Mouse (Mus musculus): ENCODE data around the gene Olfr702. TPM values are rescaled to one million over a fixed set of nuclear protein-coding genes. Genes with fewer than 3 reads are reported as not detected.

Gene Olfr702
- polyA plus RNA-seq (2012; rRNA removed) = not detected in 2 replicates

GRCm38 (mm10) chr7:106833793-106834192 is at the start of gene Olfr702:
TSS of gene Olfr702 (minus strand) at chr7:106833893.
- TF ChIP-seq CTCF (IDR thresholded peaks at IDR 0.05; ENCODE audit: borderline replicate concordance, control insufficient read depth, extremely low read depth, insufficient read depth, low read length, poor library complexity) = no peak
- no peak for TF ChIP-seq POLR2A (IDR thresholded peaks at IDR 0.05; ENCODE audit: control insufficient read depth, extremely low read depth, insufficient read depth, low read length, poor library complexity)
- Histone ChIP-seq H3K27ac (ENCODE audit: control insufficient read depth, insufficient read depth, low read length) (no peak within 1 kb of the TSS), H3K27me3 (ENCODE audit: control insufficient read depth, insufficient read depth, low read length) (no peaks in the 10 kb centered on the region), H3K4me3 (ENCODE audit: control insufficient read depth, insufficient read depth, low read length) (no peak within 1 kb of the TSS), H3K36me3 (ENCODE audit: control insufficient read depth, insufficient read depth, low read length) (no peaks in the 10 kb centered on the region), H3K4me1 (replicated peaks; ENCODE audit: control insufficient read depth, insufficient read depth, low read length) (no peaks in the 10 kb centered on the region)
- no peak for DNase-seq

- WGBS = 89% methylated on average over 3 of the region's 3 CpGs
- no peak for DNase-seq
- Histone ChIP-seq H3K36me3 (ENCODE audit: control insufficient read depth, insufficient read depth, low read length) (no peaks in the 10 kb centered on the region), H3K27ac (ENCODE audit: control insufficient read depth, insufficient read depth, low read length) (no peak within 1 kb of the TSS), H3K27me3 (ENCODE audit: control insufficient read depth, insufficient read depth, low read length) (no peaks in the 10 kb centered on the region), H3K4me3 (ENCODE audit: control insufficient read depth, insufficient read depth, low read length) (no peak within 1 kb of the TSS), H3K4me1 (replicated peaks; ENCODE audit: control insufficient read depth, insufficient read depth, low read length) (no peaks in the 10 kb centered on the region)
- TF ChIP-seq POLR2A (IDR thresholded peaks at IDR 0.05; ENCODE audit: control insufficient read depth, extremely low read depth, insufficient read depth, low read length, poor library complexity) = no peak
- no peak for TF ChIP-seq CTCF (IDR thresholded peaks at IDR 0.05; ENCODE audit: borderline replicate concordance, control insufficient read depth, extremely low read depth, insufficient read depth, low read length, poor library complexity)
Measured at GRCm38 (mm10) chr7:106876791-106877190, 43.1 kb upstream of the Olfr702 start, which contains the start of gene Olfr705. TSS of gene Olfr705 (minus strand) at chr7:106876891.

GRCm38 (mm10) chr7:106862885-106863284 is 29.2 kb upstream of the Olfr702 start, which contains the start of gene Olfr704:
TSS of gene Olfr704 (plus strand) at chr7:106863185.
- no peaks in the 10 kb centered on the region for H3K4me1 ChIP-seq (replicated peaks; ENCODE audit: control insufficient read depth, insufficient read depth, low read length)
- TF ChIP-seq POLR2A (IDR thresholded peaks at IDR 0.05; ENCODE audit: control insufficient read depth, extremely low read depth, insufficient read depth, low read length, poor library complexity) = no peak
- no peak for TF ChIP-seq CTCF (IDR thresholded peaks at IDR 0.05; ENCODE audit: borderline replicate concordance, control insufficient read depth, extremely low read depth, insufficient read depth, low read length, poor library complexity)

GRCm38 (mm10) chr7:106843060-106843459 is 9.4 kb upstream of the Olfr702 start, which contains the start of gene Olfr703:
TSS of gene Olfr703 (plus strand) at chr7:106843360.
- no peaks in the 10 kb centered on the region for H3K27me3 ChIP-seq (ENCODE audit: control insufficient read depth, insufficient read depth, low read length)
- no peak for TF ChIP-seq CTCF (IDR thresholded peaks at IDR 0.05; ENCODE audit: borderline replicate concordance, control insufficient read depth, extremely low read depth, insufficient read depth, low read length, poor library complexity)
- TF ChIP-seq POLR2A (IDR thresholded peaks at IDR 0.05; ENCODE audit: control insufficient read depth, extremely low read depth, insufficient read depth, low read length, poor library complexity) = no peak
- no peaks in the 10 kb centered on the region for H3K36me3 ChIP-seq (ENCODE audit: control insufficient read depth, insufficient read depth, low read length)
- no peak within 1 kb of the TSS for H3K27ac ChIP-seq (ENCODE audit: control insufficient read depth, insufficient read depth, low read length)
- no peak for DNase-seq
- H3K4me3 ChIP-seq (ENCODE audit: control insufficient read depth, insufficient read depth, low read length) = no peak within 1 kb of the TSS
- H3K4me1 ChIP-seq (replicated peaks; ENCODE audit: control insufficient read depth, insufficient read depth, low read length) = no peaks in the 10 kb centered on the region
- WGBS = 78% methylated on average over 2 of the region's 2 CpGs

More at GRCm38 (mm10) chr7:106862885-106863284, 29.2 kb upstream of the Olfr702 start, which contains the start of gene Olfr704:
- DNase-seq = no peak
- Histone ChIP-seq H3K27ac (ENCODE audit: control insufficient read depth, insufficient read depth, low read length) (no peak within 1 kb of the TSS), H3K36me3 (ENCODE audit: control insufficient read depth, insufficient read depth, low read length) (no peaks in the 10 kb centered on the region), H3K4me3 (ENCODE audit: control insufficient read depth, insufficient read depth, low read length) (no peak within 1 kb of the TSS), H3K27me3 (ENCODE audit: control insufficient read depth, insufficient read depth, low read length) (no peaks in the 10 kb centered on the region)

GRCm38 (mm10) chr7:106818414-106818813 is 15.3 kb downstream of the Olfr702 start:
- Histone ChIP-seq H3K27me3 (ENCODE audit: control insufficient read depth, insufficient read depth, low read length) (no peaks in the 10 kb centered on the region), H3K4me1 (replicated peaks; ENCODE audit: control insufficient read depth, insufficient read depth, low read length) (no peaks in the 10 kb centered on the region), H3K36me3 (ENCODE audit: control insufficient read depth, insufficient read depth, low read length) (no peaks in the 10 kb centered on the region), H3K27ac (ENCODE audit: control insufficient read depth, insufficient read depth, low read length) (no peak overlapping the region), H3K4me3 (ENCODE audit: control insufficient read depth, insufficient read depth, low read length) (no peak overlapping the region)
- no peak for DNase-seq
- TF ChIP-seq POLR2A (IDR thresholded peaks at IDR 0.05; ENCODE audit: control insufficient read depth, extremely low read depth, insufficient read depth, low read length, poor library complexity) (no peak), CTCF (IDR thresholded peaks at IDR 0.05; ENCODE audit: borderline replicate concordance, control insufficient read depth, extremely low read depth, insufficient read depth, low read length, poor library complexity) (no peak)

GRCm38 (mm10) chr7:106815775-106816174 is 17.9 kb downstream of the Olfr702 start:
- no peak for DNase-seq
- 20% methylated on average over 2 of the region's 2 CpGs for WGBS

GRCm38 (mm10) chr7:106813829-106814228 is 19.9 kb downstream of the Olfr702 start, which contains the start of gene Olfr701:
TSS of gene Olfr701 (plus strand) at chr7:106814129.
- no peak within 1 kb of the TSS for H3K4me3 ChIP-seq (ENCODE audit: control insufficient read depth, insufficient read depth, low read length)
- no peaks in the 10 kb centered on the region for H3K27me3 ChIP-seq (ENCODE audit: control insufficient read depth, insufficient read depth, low read length)
- no peaks in the 10 kb centered on the region for H3K36me3 ChIP-seq (ENCODE audit: control insufficient read depth, insufficient read depth, low read length)
- no peak for TF ChIP-seq POLR2A (IDR thresholded peaks at IDR 0.05; ENCODE audit: control insufficient read depth, extremely low read depth, insufficient read depth, low read length, poor library complexity)
- TF ChIP-seq CTCF (IDR thresholded peaks at IDR 0.05; ENCODE audit: borderline replicate concordance, control insufficient read depth, extremely low read depth, insufficient read depth, low read length, poor library complexity) = no peak
- DNase-seq = no peak
- no peak within 1 kb of the TSS for H3K27ac ChIP-seq (ENCODE audit: control insufficient read depth, insufficient read depth, low read length)
- WGBS = 74% methylated on average over 2 of the region's 2 CpGs
- H3K4me1 ChIP-seq (replicated peaks; ENCODE audit: control insufficient read depth, insufficient read depth, low read length) = no peaks in the 10 kb centered on the region

More at GRCm38 (mm10) chr7:106815775-106816174, 17.9 kb downstream of the Olfr702 start:
- H3K4me1 ChIP-seq (replicated peaks; ENCODE audit: control insufficient read depth, insufficient read depth, low read length) = no peaks in the 10 kb centered on the region
- H3K4me3 ChIP-seq (ENCODE audit: control insufficient read depth, insufficient read depth, low read length) = no peak overlapping the region
- TF ChIP-seq CTCF (IDR thresholded peaks at IDR 0.05; ENCODE audit: borderline replicate concordance, control insufficient read depth, extremely low read depth, insufficient read depth, low read length, poor library complexity) (no peak), POLR2A (IDR thresholded peaks at IDR 0.05; ENCODE audit: control insufficient read depth, extremely low read depth, insufficient read depth, low read length, poor library complexity) (no peak)
- no peaks in the 10 kb centered on the region for H3K27me3 ChIP-seq (ENCODE audit: control insufficient read depth, insufficient read depth, low read length)
- H3K27ac ChIP-seq (ENCODE audit: control insufficient read depth, insufficient read depth, low read length) = no peak overlapping the region
- no peaks in the 10 kb centered on the region for H3K36me3 ChIP-seq (ENCODE audit: control insufficient read depth, insufficient read depth, low read length)

Data from thymus, adult 2 months (tissue).